Mouse (Mus musculus): ENCODE measurements around the gene Iqcc. TPM values are rescaled to one million over a fixed set of nuclear protein-coding genes. Genes with fewer than 3 reads are reported as not detected.

Gene Iqcc
- polyA plus RNA-seq, 1 experiment: 24.7 TPM

DNA sequence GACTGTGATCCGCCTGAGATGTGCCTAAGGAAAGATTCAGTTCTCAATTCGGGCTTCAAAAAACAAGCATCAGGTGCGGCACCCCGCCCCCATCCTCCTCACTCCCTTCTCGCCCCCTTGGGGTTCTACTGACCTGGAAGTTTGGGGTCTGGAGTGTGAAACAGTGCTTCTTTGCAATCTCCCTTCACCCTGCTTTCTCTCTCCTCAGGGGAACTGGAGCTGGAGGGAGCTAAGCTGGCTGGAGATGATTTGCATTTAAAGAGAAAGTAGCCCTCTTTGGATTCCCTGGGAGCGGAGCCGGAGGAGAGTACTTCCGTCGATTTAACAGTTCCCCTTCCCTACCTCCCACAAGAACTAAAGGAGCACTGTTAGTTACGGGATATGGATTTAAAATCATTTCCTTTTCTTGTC is 4.8 kb upstream of the Iqcc start, which contains the start of gene Ccdc28b:
Gene Ccdc28b (minus strand): TSS at position 267 of the 411 bp plus-strand sequence.
- Histone ChIP-seq H3K27me3 (ENCODE audit: control insufficient read depth, insufficient read depth, low read length, poor library complexity, severe bottlenecking) (no peaks in the 10 kb centered on the region), H3K27ac (ENCODE audit: insufficient read depth, low read length) (no peak within 1 kb of the TSS), H3K4me1 (ENCODE audit: control insufficient read depth, insufficient read depth, low read length) (peaks cover 6% of the 10 kb centered on the region), H3K9ac (ENCODE audit: low read depth, poor library complexity, severe bottlenecking) (peak within 1 kb of the TSS; percentile 64), H3K9me3 (replicated peaks; ENCODE audit: control insufficient read depth, insufficient read depth, low read length, poor library complexity, severe bottlenecking) (no peaks in the 10 kb centered on the region), H3K4me3 (ENCODE audit: low read depth, low read length) (peak within 1 kb of the TSS; percentile 70), H3K36me3 (ENCODE audit: control insufficient read depth, insufficient read depth, low read length, poor library complexity, severe bottlenecking) (peaks cover 12% of the 10 kb centered on the region)
- TF ChIP-seq CTCF (IDR thresholded peaks at IDR 0.05; ENCODE audit: low read depth, low read length) (no peak), POLR2A (IDR thresholded peaks at IDR 0.05; ENCODE audit: insufficient read depth, low read length) (no peak), EP300 (IDR thresholded peaks at IDR 0.05; ENCODE audit: insufficient read depth, low read depth, low read length) (no peak)

DNA sequence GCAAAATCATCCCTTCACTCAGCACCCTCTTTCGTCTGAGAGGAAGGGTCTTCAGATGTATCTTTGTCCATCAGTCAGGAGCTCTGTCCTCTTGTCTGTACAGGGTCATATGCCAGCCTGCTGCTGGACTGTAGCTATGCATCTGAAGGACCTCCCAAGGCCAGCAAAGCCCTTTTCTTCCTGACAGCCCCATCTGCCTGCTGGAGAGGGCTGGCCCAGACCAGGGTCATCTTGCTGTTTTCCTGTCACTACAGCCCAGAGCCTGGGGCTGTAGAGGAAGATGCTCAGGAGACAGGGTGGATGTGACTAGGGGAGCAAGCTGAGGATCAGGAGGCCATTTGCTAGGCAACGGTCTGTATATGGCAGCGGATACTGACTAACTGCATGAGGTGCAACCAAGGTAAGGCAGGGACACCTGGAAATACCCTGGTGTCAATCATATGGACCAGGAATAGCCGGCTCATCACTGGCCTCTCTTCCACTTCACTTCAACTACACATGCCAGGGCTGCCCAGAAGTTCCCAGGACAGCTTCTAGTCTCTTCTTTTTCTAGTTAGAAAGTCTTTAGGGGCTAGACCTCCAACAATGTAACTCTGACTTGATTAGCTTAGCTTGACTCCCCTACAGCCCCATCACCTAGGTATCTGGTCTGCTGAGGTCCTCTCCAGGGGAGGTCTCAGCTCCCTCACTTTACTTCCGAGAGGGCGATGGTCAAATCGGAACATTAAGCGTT is 4.1 kb upstream of the Iqcc start:
- no peaks in the 10 kb centered on the region for H3K9me3 ChIP-seq (replicated peaks; ENCODE audit: control insufficient read depth, insufficient read depth, low read length, poor library complexity, severe bottlenecking)
- TF ChIP-seq CTCF (IDR thresholded peaks at IDR 0.05; ENCODE audit: low read depth, low read length): no peak
- no peak for TF ChIP-seq POLR2A (IDR thresholded peaks at IDR 0.05; ENCODE audit: insufficient read depth, low read length)
- TF ChIP-seq EP300 (IDR thresholded peaks at IDR 0.05; ENCODE audit: insufficient read depth, low read depth, low read length): no peak
- peak overlapping the region; percentile 64 for H3K9ac ChIP-seq (ENCODE audit: low read depth, poor library complexity, severe bottlenecking)

DNA sequence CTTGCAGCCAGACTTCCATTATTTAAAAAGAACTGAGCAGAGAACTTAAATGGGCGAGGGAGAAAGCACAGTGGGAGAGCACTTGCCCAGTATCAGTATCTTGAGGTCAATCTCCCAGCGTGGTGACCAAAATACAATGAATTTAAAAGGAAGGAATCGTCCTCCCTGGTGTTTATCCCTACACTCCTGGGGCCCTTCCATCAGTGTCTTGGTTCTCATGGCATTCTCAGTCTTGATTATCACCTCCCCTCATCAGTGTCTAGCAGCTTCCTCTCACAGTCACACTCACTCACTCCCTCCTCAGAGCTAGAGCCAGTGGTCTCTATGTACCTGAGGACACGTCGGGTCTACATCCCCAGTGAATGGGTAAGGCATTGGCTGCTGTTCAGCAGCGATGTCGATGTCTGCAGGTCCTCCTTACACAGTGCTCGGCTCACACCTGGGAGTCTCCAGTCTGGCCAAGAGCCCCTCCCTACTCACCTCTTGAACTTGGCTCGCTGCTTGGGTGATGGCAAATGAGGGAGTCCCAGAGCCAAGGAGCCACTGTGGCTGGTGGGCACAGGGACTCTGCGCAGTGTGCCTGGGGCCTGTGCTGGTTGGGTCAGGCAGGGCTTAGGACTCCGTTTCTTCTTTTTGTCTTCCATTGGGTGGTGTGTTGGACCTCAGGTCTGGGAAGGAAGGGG is 3.4 kb upstream of the Iqcc start:
- peaks cover 6% of the 10 kb centered on the region for H3K4me1 ChIP-seq (ENCODE audit: control insufficient read depth, insufficient read depth, low read length)
- H3K9me3 ChIP-seq (replicated peaks; ENCODE audit: control insufficient read depth, insufficient read depth, low read length, poor library complexity, severe bottlenecking): no peaks in the 10 kb centered on the region
- no peak overlapping the region for H3K4me3 ChIP-seq (ENCODE audit: low read depth, low read length)
- TF ChIP-seq POLR2A (IDR thresholded peaks at IDR 0.05; ENCODE audit: insufficient read depth, low read length): no peak
- H3K9ac ChIP-seq (ENCODE audit: low read depth, poor library complexity, severe bottlenecking): no peak overlapping the region
- H3K27ac ChIP-seq (ENCODE audit: insufficient read depth, low read length): no peak overlapping the region
- H3K36me3 ChIP-seq (ENCODE audit: control insufficient read depth, insufficient read depth, low read length, poor library complexity, severe bottlenecking): peaks cover under 1% of the 10 kb centered on the region; the same call in 1 of the 2 replicates
- H3K27me3 ChIP-seq (ENCODE audit: control insufficient read depth, insufficient read depth, low read length, poor library complexity, severe bottlenecking): no peaks in the 10 kb centered on the region

More for the DNA sequence above, 4.1 kb upstream of the Iqcc start:
- Histone ChIP-seq H3K4me1 (ENCODE audit: control insufficient read depth, insufficient read depth, low read length) (peaks cover 6% of the 10 kb centered on the region), H3K27me3 (ENCODE audit: control insufficient read depth, insufficient read depth, low read length, poor library complexity, severe bottlenecking) (no peaks in the 10 kb centered on the region), H3K4me3 (ENCODE audit: low read depth, low read length) (peak overlapping the region; percentile 15; the same call in 1 of the 2 replicates), H3K36me3 (ENCODE audit: control insufficient read depth, insufficient read depth, low read length, poor library complexity, severe bottlenecking) (peaks cover 7% of the 10 kb centered on the region; the same call in 1 of the 2 replicates), H3K27ac (ENCODE audit: insufficient read depth, low read length) (no peak overlapping the region)

DNA sequence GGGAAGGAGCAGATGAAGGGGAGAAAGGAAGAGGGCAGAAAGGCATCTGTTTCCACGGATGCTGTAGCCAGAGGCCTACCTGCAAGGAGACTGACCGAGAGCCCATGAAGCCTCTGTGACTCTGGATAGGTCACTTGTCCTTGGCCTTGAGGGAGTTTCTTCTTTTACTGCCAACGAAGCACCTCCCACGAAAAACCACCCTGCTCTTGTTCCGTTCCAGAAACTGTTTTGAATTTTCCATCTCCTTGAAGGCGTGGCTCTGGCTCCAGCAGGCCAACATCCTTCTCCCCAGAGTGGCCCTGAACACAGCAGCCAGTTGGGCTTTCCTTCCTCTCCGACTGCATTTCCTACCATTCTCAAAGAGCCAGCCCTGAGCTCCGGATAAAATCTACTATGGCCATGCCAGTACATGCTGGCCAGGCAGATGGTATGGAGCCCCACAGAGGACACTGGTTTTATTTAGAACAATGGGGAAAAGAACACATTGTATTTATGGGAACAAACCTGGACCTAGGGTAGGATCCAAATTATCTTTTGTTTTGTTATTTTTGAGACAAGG is 2.5 kb upstream of the Iqcc start:
- H3K27me3 ChIP-seq (ENCODE audit: control insufficient read depth, insufficient read depth, low read length, poor library complexity, severe bottlenecking): no peaks in the 10 kb centered on the region
- H3K4me1 ChIP-seq (ENCODE audit: control insufficient read depth, insufficient read depth, low read length): peaks cover 6% of the 10 kb centered on the region
- H3K27ac ChIP-seq (ENCODE audit: insufficient read depth, low read length): no peak overlapping the region
- H3K9ac ChIP-seq (ENCODE audit: low read depth, poor library complexity, severe bottlenecking): no peak overlapping the region
- no peak for TF ChIP-seq EP300 (IDR thresholded peaks at IDR 0.05; ENCODE audit: insufficient read depth, low read depth, low read length)
- TF ChIP-seq CTCF (IDR thresholded peaks at IDR 0.05; ENCODE audit: low read depth, low read length): no peak
- no peaks in the 10 kb centered on the region for H3K36me3 ChIP-seq (ENCODE audit: control insufficient read depth, insufficient read depth, low read length, poor library complexity, severe bottlenecking)
- H3K4me3 ChIP-seq (ENCODE audit: low read depth, low read length): no peak overlapping the region
- no peaks in the 10 kb centered on the region for H3K9me3 ChIP-seq (replicated peaks; ENCODE audit: control insufficient read depth, insufficient read depth, low read length, poor library complexity, severe bottlenecking)

DNA sequence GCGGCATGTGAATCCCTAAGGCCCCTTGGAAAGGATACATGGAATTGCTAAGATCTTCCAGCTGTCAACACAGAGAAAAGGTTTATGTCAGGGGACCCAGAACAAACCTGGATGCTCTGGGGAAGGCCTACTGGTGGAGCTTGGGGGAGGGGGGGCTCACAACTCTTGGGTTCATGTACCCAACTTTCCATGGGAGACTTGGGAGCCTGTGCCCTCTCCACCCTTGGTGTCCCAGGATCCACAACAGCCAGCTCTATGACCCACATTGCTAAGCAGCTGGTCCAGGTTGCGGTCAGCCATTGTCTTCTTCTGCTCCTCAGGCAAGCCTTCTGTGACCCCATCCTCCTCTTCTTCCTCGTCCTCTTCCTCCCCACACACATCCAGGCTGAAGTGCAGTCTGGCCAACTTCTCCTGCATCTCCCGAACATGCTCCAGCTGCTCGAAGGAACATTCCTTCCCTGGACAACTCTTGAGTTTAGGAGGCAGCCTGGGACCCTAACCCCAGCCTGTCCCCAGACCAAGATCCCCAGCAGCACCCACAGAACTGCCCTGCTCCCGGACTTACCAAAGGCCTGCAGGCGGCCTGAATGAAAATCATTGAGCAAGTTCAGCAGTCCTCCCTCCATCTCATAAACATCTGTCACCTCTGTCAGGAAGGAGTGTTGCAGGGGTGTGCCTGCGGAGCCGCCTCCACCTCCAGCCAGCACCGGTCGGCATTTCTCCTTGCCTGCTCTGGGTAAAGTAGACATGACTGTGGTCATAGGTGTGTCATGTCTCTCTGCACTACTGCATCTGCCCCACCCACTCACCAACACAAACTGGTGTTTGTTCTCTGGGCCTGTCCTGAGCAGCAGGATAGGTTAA is 1.8 kb upstream of the Iqcc start:
- no peak overlapping the region for H3K27ac ChIP-seq (ENCODE audit: insufficient read depth, low read length)
- TF ChIP-seq EP300 (IDR thresholded peaks at IDR 0.05; ENCODE audit: insufficient read depth, low read depth, low read length): no peak
- no peak for TF ChIP-seq CTCF (IDR thresholded peaks at IDR 0.05; ENCODE audit: low read depth, low read length)
- TF ChIP-seq POLR2A (IDR thresholded peaks at IDR 0.05; ENCODE audit: insufficient read depth, low read length): no peak
- H3K36me3 ChIP-seq (ENCODE audit: control insufficient read depth, insufficient read depth, low read length, poor library complexity, severe bottlenecking): no peaks in the 10 kb centered on the region
- peaks cover 6% of the 10 kb centered on the region for H3K4me1 ChIP-seq (ENCODE audit: control insufficient read depth, insufficient read depth, low read length)
- no peak overlapping the region for H3K9ac ChIP-seq (ENCODE audit: low read depth, poor library complexity, severe bottlenecking)
- no peaks in the 10 kb centered on the region for H3K27me3 ChIP-seq (ENCODE audit: control insufficient read depth, insufficient read depth, low read length, poor library complexity, severe bottlenecking)
- no peak overlapping the region for H3K4me3 ChIP-seq (ENCODE audit: low read depth, low read length)
- no peaks in the 10 kb centered on the region for H3K9me3 ChIP-seq (replicated peaks; ENCODE audit: control insufficient read depth, insufficient read depth, low read length, poor library complexity, severe bottlenecking)

All from ES-Bruce4 (cell line).